Mouse (Mus musculus): ENCODE data around the gene Ifnar1. TPM values are rescaled to one million over a fixed set of nuclear protein-coding genes. Genes with fewer than 3 reads are reported as not detected.

The Ifnar1 gene
- polyA plus RNA-seq, 1 experiment from 2014 or later: 53.8 TPM

GRCm38 (mm10) chr16:91512161-91512787 is 27.2 kb downstream of the Ifnar1 start:
- DNase-seq (ENCODE audit: low spot score, missing footprints): peak; percentile 98
- no peak overlapping the region for H3K4me3 ChIP-seq (ENCODE audit: low read depth, low read length)
- H3K9ac ChIP-seq (ENCODE audit: low read length): no peak overlapping the region
- H3K27me3 ChIP-seq (ENCODE audit: control insufficient read depth, insufficient read depth, low read length): no peaks in the 10 kb centered on the region
- H3K9me3 ChIP-seq (ENCODE audit: control insufficient read depth, low read length): no peaks in the 10 kb centered on the region
- no peaks in the 10 kb centered on the region for H3K36me3 ChIP-seq (ENCODE audit: control insufficient read depth, insufficient read depth, low read length)
- H3K4me1 ChIP-seq (ENCODE audit: control insufficient read depth, insufficient read depth, low read length): no peaks in the 10 kb centered on the region
- peak; percentile 64; the same call in 1 of the 2 replicates for ATAC-seq (ENCODE audit: low FRiP score)
- H3K4me2 ChIP-seq: no peak overlapping the region
- H3K27ac ChIP-seq (ENCODE audit: low read depth, low read length): no peak overlapping the region
- WGBS: 35% methylated on average over 7 of the region's 7 CpGs

GRCm38 (mm10) chr16:91513099-91513498 is 28.1 kb downstream of the Ifnar1 start:
- 84% methylated on average over 6 of the region's 6 CpGs for WGBS
- ATAC-seq (ENCODE audit: low FRiP score) (no peak), DNase-seq (ENCODE audit: low spot score, missing footprints) (peak; percentile 61)
- H3K27me3 ChIP-seq (ENCODE audit: control insufficient read depth, insufficient read depth, low read length): no peaks in the 10 kb centered on the region
- no peak overlapping the region for H3K27ac ChIP-seq (ENCODE audit: low read depth, low read length)
- no peak overlapping the region for H3K9ac ChIP-seq (ENCODE audit: low read length)
- no peaks in the 10 kb centered on the region for H3K4me1 ChIP-seq (ENCODE audit: control insufficient read depth, insufficient read depth, low read length)
- H3K4me2 ChIP-seq: no peak overlapping the region
- H3K9me3 ChIP-seq (ENCODE audit: control insufficient read depth, low read length): no peaks in the 10 kb centered on the region
- no peak overlapping the region for H3K4me3 ChIP-seq (ENCODE audit: low read depth, low read length)
- H3K36me3 ChIP-seq (ENCODE audit: control insufficient read depth, insufficient read depth, low read length): no peaks in the 10 kb centered on the region

GRCm38 (mm10) chr16:91517020-91517419 is 32.0 kb downstream of the Ifnar1 start:
- WGBS: 87% methylated on average over 7 of the region's 7 CpGs
- ATAC-seq (ENCODE audit: low FRiP score): no peak
- Histone ChIP-seq H3K9ac (ENCODE audit: low read length) (no peak overlapping the region), H3K4me2 (no peak overlapping the region), H3K36me3 (ENCODE audit: control insufficient read depth, insufficient read depth, low read length) (no peaks in the 10 kb centered on the region), H3K4me3 (ENCODE audit: low read depth, low read length) (no peak overlapping the region), H3K4me1 (ENCODE audit: control insufficient read depth, insufficient read depth, low read length) (no peaks in the 10 kb centered on the region), H3K27me3 (ENCODE audit: control insufficient read depth, insufficient read depth, low read length) (no peaks in the 10 kb centered on the region), H3K27ac (ENCODE audit: low read depth, low read length) (no peak overlapping the region), H3K9me3 (ENCODE audit: control insufficient read depth, low read length) (no peaks in the 10 kb centered on the region)
- DNase-seq (ENCODE audit: low spot score, missing footprints): peak; percentile 12

- ATAC-seq (ENCODE audit: low FRiP score) (no peak), DNase-seq (ENCODE audit: low spot score, missing footprints) (peak; percentile 2)
- Histone ChIP-seq H3K9ac (ENCODE audit: low read length) (no peak overlapping the region), H3K27ac (ENCODE audit: low read depth, low read length) (no peak overlapping the region), H3K27me3 (ENCODE audit: control insufficient read depth, insufficient read depth, low read length) (no peaks in the 10 kb centered on the region), H3K4me1 (ENCODE audit: control insufficient read depth, insufficient read depth, low read length) (no peaks in the 10 kb centered on the region), H3K4me3 (ENCODE audit: low read depth, low read length) (no peak overlapping the region), H3K9me3 (ENCODE audit: control insufficient read depth, low read length) (no peaks in the 10 kb centered on the region; the same call in 1 of the 2 replicates), H3K36me3 (ENCODE audit: control insufficient read depth, insufficient read depth, low read length) (no peaks in the 10 kb centered on the region), H3K4me2 (no peak overlapping the region)
- 88% methylated on average over 5 of the region's 5 CpGs for WGBS
These were observed 37.0 kb downstream of the Ifnar1 start for GRCm38 (mm10) chr16:91522040-91522439.

- H3K4me3 ChIP-seq (ENCODE audit: low read depth, low read length): no peak overlapping the region
- H3K27me3 ChIP-seq (ENCODE audit: control insufficient read depth, insufficient read depth, low read length): no peaks in the 10 kb centered on the region
- no peak overlapping the region for H3K27ac ChIP-seq (ENCODE audit: low read depth, low read length)
- H3K9me3 ChIP-seq (ENCODE audit: control insufficient read depth, low read length): no peaks in the 10 kb centered on the region; the same call in 1 of the 2 replicates
- no peaks in the 10 kb centered on the region for H3K36me3 ChIP-seq (ENCODE audit: control insufficient read depth, insufficient read depth, low read length)
- no peak overlapping the region for H3K4me2 ChIP-seq
- ATAC-seq (ENCODE audit: low FRiP score) (no peak), DNase-seq (ENCODE audit: low spot score, missing footprints) (peak; percentile 83)
- no peaks in the 10 kb centered on the region for H3K4me1 ChIP-seq (ENCODE audit: control insufficient read depth, insufficient read depth, low read length)
- WGBS: 75% methylated on average over 18 of the region's 18 CpGs
- no peak overlapping the region for H3K9ac ChIP-seq (ENCODE audit: low read length)
These were observed 37.7 kb downstream of the Ifnar1 start for GRCm38 (mm10) chr16:91522479-91523309.

GRCm38 (mm10) chr16:91524206-91524605 is 39.2 kb downstream of the Ifnar1 start:
- H3K9me3 ChIP-seq (ENCODE audit: control insufficient read depth, low read length): no peaks in the 10 kb centered on the region; the same call in 1 of the 2 replicates
- H3K27ac ChIP-seq (ENCODE audit: low read depth, low read length): no peak overlapping the region
- no peak overlapping the region for H3K4me2 ChIP-seq
- H3K36me3 ChIP-seq (ENCODE audit: control insufficient read depth, insufficient read depth, low read length): no peaks in the 10 kb centered on the region
- 80% methylated on average over 5 of the region's 5 CpGs for WGBS
- ATAC-seq (ENCODE audit: low FRiP score) (no peak), DNase-seq (ENCODE audit: low spot score, missing footprints) (peak; percentile 57)
- H3K4me1 ChIP-seq (ENCODE audit: control insufficient read depth, insufficient read depth, low read length): no peaks in the 10 kb centered on the region
- H3K4me3 ChIP-seq (ENCODE audit: low read depth, low read length): no peak overlapping the region
- no peak overlapping the region for H3K9ac ChIP-seq (ENCODE audit: low read length)
- no peaks in the 10 kb centered on the region for H3K27me3 ChIP-seq (ENCODE audit: control insufficient read depth, insufficient read depth, low read length)

GRCm38 (mm10) chr16:91526274-91526673 is 41.2 kb downstream of the Ifnar1 start:
- Histone ChIP-seq H3K27ac (ENCODE audit: low read depth, low read length) (no peak overlapping the region), H3K27me3 (ENCODE audit: control insufficient read depth, insufficient read depth, low read length) (no peaks in the 10 kb centered on the region), H3K9ac (ENCODE audit: low read length) (no peak overlapping the region), H3K4me1 (ENCODE audit: control insufficient read depth, insufficient read depth, low read length) (no peaks in the 10 kb centered on the region), H3K9me3 (ENCODE audit: control insufficient read depth, low read length) (no peaks in the 10 kb centered on the region; the same call in 1 of the 2 replicates), H3K4me2 (no peak overlapping the region), H3K4me3 (ENCODE audit: low read depth, low read length) (no peak overlapping the region), H3K36me3 (ENCODE audit: control insufficient read depth, insufficient read depth, low read length) (no peaks in the 10 kb centered on the region)
- ATAC-seq (ENCODE audit: low FRiP score) (no peak), DNase-seq (ENCODE audit: low spot score, missing footprints) (no peak)
- WGBS: 94% methylated on average over 6 of the region's 6 CpGs

GRCm38 (mm10) chr16:91527051-91527450 is 42.0 kb downstream of the Ifnar1 start:
- WGBS: 81% methylated on average over 10 of the region's 10 CpGs
- Histone ChIP-seq H3K9me3 (ENCODE audit: control insufficient read depth, low read length) (no peaks in the 10 kb centered on the region; the same call in 1 of the 2 replicates), H3K27ac (ENCODE audit: low read depth, low read length) (no peak overlapping the region), H3K9ac (ENCODE audit: low read length) (no peak overlapping the region), H3K36me3 (ENCODE audit: control insufficient read depth, insufficient read depth, low read length) (no peaks in the 10 kb centered on the region), H3K4me1 (ENCODE audit: control insufficient read depth, insufficient read depth, low read length) (no peaks in the 10 kb centered on the region), H3K4me3 (ENCODE audit: low read depth, low read length) (no peak overlapping the region), H3K4me2 (no peak overlapping the region), H3K27me3 (ENCODE audit: control insufficient read depth, insufficient read depth, low read length) (no peaks in the 10 kb centered on the region)
- DNase-seq (ENCODE audit: low spot score, missing footprints) (peak; percentile 78), ATAC-seq (ENCODE audit: low FRiP score) (no peak)

- H3K9ac ChIP-seq (ENCODE audit: low read length): no peak overlapping the region
- H3K27me3 ChIP-seq (ENCODE audit: control insufficient read depth, insufficient read depth, low read length): no peaks in the 10 kb centered on the region
- H3K4me3 ChIP-seq (ENCODE audit: low read depth, low read length): no peak overlapping the region
- no peaks in the 10 kb centered on the region for H3K36me3 ChIP-seq (ENCODE audit: control insufficient read depth, insufficient read depth, low read length)
- DNase-seq (ENCODE audit: low spot score, missing footprints): no peak
- H3K4me1 ChIP-seq (ENCODE audit: control insufficient read depth, insufficient read depth, low read length): no peaks in the 10 kb centered on the region
- H3K27ac ChIP-seq (ENCODE audit: low read depth, low read length): no peak overlapping the region
- 65% methylated on average over 5 of the region's 5 CpGs for WGBS
- no peak for ATAC-seq (ENCODE audit: low FRiP score)
- no peaks in the 10 kb centered on the region; the same call in 1 of the 2 replicates for H3K9me3 ChIP-seq (ENCODE audit: control insufficient read depth, low read length)
- H3K4me2 ChIP-seq: no peak overlapping the region
These were observed 42.5 kb downstream of the Ifnar1 start for GRCm38 (mm10) chr16:91527500-91527899.

All from midbrain, embryonic 11.5 days (tissue).